Mouse (Mus musculus): Measurements from ENCODE around the gene Plce1.

The Plce1 gene

GRCm38 (mm10) chr19:38721808-38722207, 240.9 kb downstream of the Plce1 start:
- DNase-seq (ENCODE audit: low spot score in 2 of 2), result no peak

- DNase-seq (ENCODE audit: low spot score in 2 of 2), result no peak
Measured at GRCm38 (mm10) chr19:38722982-38723381, 242.1 kb downstream of the Plce1 start.

GRCm38 (mm10) chr19:38723969-38724368, 243.1 kb downstream of the Plce1 start:
- DNase-seq (ENCODE audit: low spot score in 2 of 2), result no peak

- DNase-seq (ENCODE audit: low spot score in 2 of 2), result no peak
Measured at GRCm38 (mm10) chr19:38728842-38729241, 247.9 kb downstream of the Plce1 start.

- no peak for DNase-seq (ENCODE audit: low spot score in 2 of 2)
Measured at GRCm38 (mm10) chr19:38729264-38729663, 248.4 kb downstream of the Plce1 start.

- no peak for DNase-seq (ENCODE audit: low spot score in 2 of 2)
Measured at GRCm38 (mm10) chr19:38744546-38744945, 263.6 kb downstream of the Plce1 start.

- no peak for DNase-seq (ENCODE audit: low spot score in 2 of 2)
Measured at GRCm38 (mm10) chr19:38745810-38746491, 265.0 kb downstream of the Plce1 start.

GRCm38 (mm10) chr19:38746492-38747014, 265.6 kb downstream of the Plce1 start:
- DNase-seq (ENCODE audit: low spot score in 2 of 2), result no peak

- no peak for DNase-seq (ENCODE audit: low spot score in 2 of 2)
Measured at GRCm38 (mm10) chr19:38750192-38750591, 269.3 kb downstream of the Plce1 start.

GRCm38 (mm10) chr19:38757161-38757560, 276.3 kb downstream of the Plce1 start:
- no peak for DNase-seq (ENCODE audit: low spot score in 2 of 2)

- no peak for DNase-seq (ENCODE audit: low spot score in 2 of 2)
Measured at GRCm38 (mm10) chr19:38758056-38758455, 277.1 kb downstream of the Plce1 start.

GRCm38 (mm10) chr19:38758685-38759472, 278.0 kb downstream of the Plce1 start:
- DNase-seq (ENCODE audit: low spot score in 2 of 2), result no peak

- no peak for DNase-seq (ENCODE audit: low spot score in 2 of 2)
Measured at GRCm38 (mm10) chr19:38760441-38760840, 279.5 kb downstream of the Plce1 start.

- DNase-seq (ENCODE audit: low spot score in 2 of 2), result no peak
Measured at GRCm38 (mm10) chr19:38766306-38766705, 285.4 kb downstream of the Plce1 start.

- no peak for DNase-seq (ENCODE audit: low spot score in 2 of 2)
Measured at GRCm38 (mm10) chr19:38775548-38775947, 294.6 kb downstream of the Plce1 start.

- DNase-seq (ENCODE audit: low spot score in 2 of 2), result no peak
Measured at GRCm38 (mm10) chr19:38778805-38779204, 297.9 kb downstream of the Plce1 start.

GRCm38 (mm10) chr19:38783542-38783941, 302.6 kb downstream of the Plce1 start:
- no peak for DNase-seq (ENCODE audit: low spot score in 2 of 2)

- no peak for DNase-seq (ENCODE audit: low spot score in 2 of 2)
Measured at GRCm38 (mm10) chr19:38787756-38788155, 306.8 kb downstream of the Plce1 start.

- no peak for DNase-seq (ENCODE audit: low spot score in 2 of 2)
Measured at GRCm38 (mm10) chr19:38793563-38794045, 312.7 kb downstream of the Plce1 start.

GRCm38 (mm10) chr19:38796546-38796945, 315.6 kb downstream of the Plce1 start:
- DNase-seq (ENCODE audit: low spot score in 2 of 2), result no peak

- DNase-seq (ENCODE audit: low spot score in 2 of 2), result no peak
Measured at GRCm38 (mm10) chr19:38798291-38798690, 317.4 kb downstream of the Plce1 start.

GRCm38 (mm10) chr19:38798801-38799200, 317.9 kb downstream of the Plce1 start:
- DNase-seq (ENCODE audit: low spot score in 2 of 2), result no peak

GRCm38 (mm10) chr19:38818191-38818590, 337.3 kb downstream of the Plce1 start:
- no peak for DNase-seq (ENCODE audit: low spot score in 2 of 2)

All from spleen, postnatal 14 days (tissue).